ENCODE assay signal across 9 mouse cellular contexts in the genomic region with DNA sequence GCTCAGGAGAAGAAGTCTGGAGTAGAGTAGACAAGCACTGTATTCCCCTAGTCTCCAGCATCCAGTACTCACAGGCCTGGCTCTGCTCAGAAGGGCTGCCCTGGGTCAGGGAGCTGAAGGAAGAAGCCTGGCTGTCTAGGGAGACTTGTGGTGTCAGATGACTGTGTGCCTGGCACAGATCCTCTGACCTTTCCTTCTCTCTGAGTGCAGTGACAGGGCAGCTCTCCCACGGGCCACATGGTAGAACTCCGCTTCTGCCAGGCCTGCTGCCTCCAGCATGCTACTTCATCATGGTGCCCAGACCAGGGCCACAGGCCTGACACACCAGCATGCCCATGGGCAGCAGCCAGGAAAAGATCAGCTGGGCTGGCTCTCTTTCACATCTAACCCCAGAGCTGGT. TPM values are rescaled to one million over a fixed set of nuclear protein-coding genes. Genes with fewer than 3 reads are reported as not detected.
DNase-seq lines count a peak whose midpoint lies in the region; ATAC-seq and TF ChIP-seq lines count a peak whose summit lies in the region.
"Had no signal": no experiment of that assay in that cellular context is flagged by ENCODE, and none has a peak within 500 bp of the region (broad histone marks: within the 10 kb centered on the region; RNA-seq: fewer than 3 reads in every experiment).

No protein-coding gene starts in this region.

- ATAC-seq in lung, embryonic 15.5 days (ENCODE audit: borderline replicate concordance, extremely low read depth, low FRiP score, low TSS enrichment): no peak; the same call in 1 of the 2 replicates
- ATAC-seq in CD4-positive, CD25-positive, alpha-beta regulatory T cell, adult 4 months: no peak

- no peak overlapping the region for H3K9ac ChIP-seq in lung, embryonic 15.5 days

- no peaks in the 10 kb centered on the region for H3K9me3 ChIP-seq in lung, embryonic 15.5 days

- H3K27me3 ChIP-seq in kidney, adult 2 months (replicated peaks; ENCODE audit: control insufficient read depth, insufficient read depth, low read length): no peaks in the 10 kb centered on the region
- no peaks in the 10 kb centered on the region for H3K27me3 ChIP-seq in lung, embryonic 15.5 days

- H3K27ac ChIP-seq in kidney, adult 2 months (ENCODE audit: insufficient read depth, low read depth, low read length): no peak overlapping the region
- peak overlapping the region; percentile 41; the same call in 1 of the 2 replicates for H3K27ac ChIP-seq in lung, embryonic 15.5 days

- no peak overlapping the region for H3K4me3 ChIP-seq in kidney, adult 2 months (ENCODE audit: insufficient read depth, low read depth, low read length)
- no peak overlapping the region for H3K4me3 ChIP-seq in lung, embryonic 15.5 days

- H3K4me2 ChIP-seq in lung, embryonic 15.5 days: no peak overlapping the region

- H3K36me3 ChIP-seq in kidney, adult 2 months (ENCODE audit: control insufficient read depth, insufficient read depth, low read length): no peaks in the 10 kb centered on the region; the same call in 1 of the 2 replicates
- no peaks in the 10 kb centered on the region for H3K36me3 ChIP-seq in lung, embryonic 15.5 days

- no peak for TF ChIP-seq CTCF in kidney, adult 2 months (conservative IDR thresholded peaks at IDR 0.05; ENCODE audit: insufficient read depth, insufficient read length, low read depth, low read length)

- peaks cover 10% of the 10 kb centered on the region for H3K4me1 ChIP-seq in kidney, adult 2 months (ENCODE audit: control insufficient read depth, insufficient read depth, low read length)
- H3K4me1 ChIP-seq in lung, embryonic 15.5 days: peaks cover 28% of the 10 kb centered on the region

- WGBS in kidney, adult 2 months: 45% methylated on average over 2 of the region's 2 CpGs
- WGBS in lung, embryonic 15.5 days: 71% methylated on average over 2 of the region's 2 CpGs

- TF ChIP-seq POLR2A in kidney, adult 2 months (IDR thresholded peaks at IDR 0.05; ENCODE audit: low read depth, low read length): no peak

- DNase-seq in kidney, adult 2 months: peak; percentile 57
- no peak for DNase-seq in kidney, postnatal 10 days
- peak; percentile 88 for DNase-seq in adrenal gland, adult 8-10 months
- DNase-seq in gastrocnemius, adult 8-10 months (ENCODE audit: low spot score in 2 of 2): peak; percentile 88 to 94
- DNase-seq in spleen, postnatal 36 days (ENCODE audit: low spot score in 2 of 2): no peak
- no peak for DNase-seq in yolk sac, embryonic 10.5 days (ENCODE audit: low spot score)
- DNase-seq: retina, postnatal 1 day had no signal

RNA-seq across cellular contexts. Expression of gene Pitpna, which starts 22.0 kb away (rescaled TPM):
- polyA plus RNA-seq in kidney, adult 2 months (2012; rRNA removed): 43.8 and 60.3 TPM in 2 replicates
- 100 to 1,000 TPM; 172 to 186 (median 176) TPM for total RNA-seq in adrenal gland, adult 8-10 months (2022)
- 100 to 1,000 TPM; 153 to 214 (median 207) TPM for total RNA-seq in gastrocnemius, adult 8-10 months (2022)
- polyA plus RNA-seq in lung, embryonic 15.5 days (2015; fragmentation: Nextera tagmentation; extraction: Ambion mirVana): 73.4 and 76.8 TPM in 2 replicates
- polyA plus RNA-seq in CD4-positive, CD25-positive, alpha-beta regulatory T cell, adult 4 months (2017; shearing (Covaris generic)): 10 to 100 TPM; 22.1 to 42.5 TPM

RNA-seq across cellular contexts. Expression of gene Slc43a2, which starts 34.4 kb away (rescaled TPM):
- polyA plus RNA-seq in kidney, adult 2 months (2012; rRNA removed): 148 and 174 TPM in 2 replicates
- 10 to 100 TPM; 22.5 to 29.8 (median 23.2) TPM for total RNA-seq in adrenal gland, adult 8-10 months (2022)
- 10 to 100 TPM; 22.0 to 28.2 (median 24.4) TPM for total RNA-seq in gastrocnemius, adult 8-10 months (2022)
- polyA plus RNA-seq in lung, embryonic 15.5 days (2015; fragmentation: Nextera tagmentation; extraction: Ambion mirVana): 5.6 and 6.9 TPM in 2 replicates
- 10 to 100 TPM; 17.3 to 27.2 TPM for polyA plus RNA-seq in CD4-positive, CD25-positive, alpha-beta regulatory T cell, adult 4 months (2017; shearing (Covaris generic))

RNA-seq across cellular contexts. Expression of gene Scarf1, which starts 52.5 kb away (rescaled TPM):
- 13.3 and 17.3 TPM in 2 replicates for polyA plus RNA-seq in kidney, adult 2 months (2012; rRNA removed)
- 1 to 10 TPM; 6.0 to 9.4 (median 7.2) TPM for total RNA-seq in adrenal gland, adult 8-10 months (2022)
- 1 to 10 TPM; 1.6 to 2.8 (median 2.1) TPM for total RNA-seq in gastrocnemius, adult 8-10 months (2022)
- 16.2 and 16.3 TPM in 2 replicates for polyA plus RNA-seq in lung, embryonic 15.5 days (2015; fragmentation: Nextera tagmentation; extraction: Ambion mirVana)
- polyA plus RNA-seq in CD4-positive, CD25-positive, alpha-beta regulatory T cell, adult 4 months (2017; shearing (Covaris generic)): under 1 TPM; 0.85 to 0.91 TPM

RNA-seq across cellular contexts. Expression of gene Rilp, which starts 56.0 kb away (rescaled TPM):
- 19.3 and 19.8 TPM in 2 replicates for polyA plus RNA-seq in kidney, adult 2 months (2012; rRNA removed)
- total RNA-seq in adrenal gland, adult 8-10 months (2022): 1 to 10 TPM; 3.6 to 8.9 (median 8.0) TPM
- 10 to 100 TPM; 28.7 to 34.0 (median 30.9) TPM for total RNA-seq in gastrocnemius, adult 8-10 months (2022)
- polyA plus RNA-seq in lung, embryonic 15.5 days (2015; fragmentation: Nextera tagmentation; extraction: Ambion mirVana): 0.66 and 0.83 TPM in 2 replicates
- under 1 TPM in 1 of 2 experiments, not detected in 1; 0.56 TPM for polyA plus RNA-seq in CD4-positive, CD25-positive, alpha-beta regulatory T cell, adult 4 months (2017; shearing (Covaris generic))

Comparison
In these comparisons a context has a peak if more than half of its experiments do, and no peak if none do; other contexts are left out.
1. DNase-seq: peak in kidney, adult 2 months (single experiment), adrenal gland, adult 8-10 months (single experiment) and gastrocnemius, adult 8-10 months (2 of 2); none in kidney, postnatal 10 days (single experiment), spleen, postnatal 36 days (0 of 2) and yolk sac, embryonic 10.5 days (single experiment).